Mouse (Mus musculus): ENCODE results near the gene Brat1.
A peak's percentile ranks its signal among the peaks of the same experiment; 100 is the strongest.
"Not testable (repeated sequence)": the region's sequence is repeated elsewhere in the genome, so short reads cannot be mapped to it uniquely, and the experiment has no call there.

Gene Brat1

DNA sequence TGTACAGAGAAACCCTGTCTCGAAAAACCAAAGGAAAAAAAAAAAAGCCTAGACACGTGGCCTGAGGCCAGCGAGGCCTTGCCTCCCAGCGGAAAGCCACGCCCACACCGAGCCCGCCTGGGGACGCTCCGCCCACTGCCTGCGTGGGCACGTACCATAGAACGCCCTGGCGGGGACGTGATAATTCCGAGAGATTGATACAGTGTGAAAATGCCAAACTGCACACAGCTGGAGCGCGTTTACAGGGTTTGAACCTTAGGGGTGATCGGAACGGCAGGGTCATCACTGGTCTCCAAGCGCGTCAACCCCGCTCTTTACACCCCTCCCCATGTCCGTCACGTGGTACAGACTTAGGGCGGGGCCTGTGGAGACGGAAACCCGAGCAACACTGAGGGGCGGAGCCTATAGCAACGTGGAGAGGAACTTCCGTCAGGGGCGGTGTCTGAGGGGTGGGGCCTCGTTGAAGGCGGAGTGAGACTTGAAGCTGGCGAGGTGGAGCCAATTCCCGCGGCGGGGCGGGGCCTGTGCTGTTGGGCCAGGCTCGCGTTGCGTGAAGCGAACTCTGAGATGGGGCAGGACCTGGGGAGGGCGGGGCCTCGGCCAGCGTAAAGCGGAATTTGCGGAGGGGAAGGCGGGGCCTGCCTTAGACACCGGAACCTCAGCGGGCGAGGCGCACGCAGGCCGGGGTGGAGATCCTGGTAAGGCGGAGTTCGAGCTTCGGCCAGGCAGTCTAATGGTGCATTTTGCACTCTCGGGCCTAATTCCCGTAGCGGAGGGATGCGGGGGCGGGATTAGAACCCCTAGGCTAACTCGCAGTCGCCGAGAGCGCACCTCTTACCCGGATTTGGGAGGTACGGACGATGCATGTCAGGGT is at the start of gene Brat1:
Gene Brat1 (plus strand): TSS at position 634 of the 874 bp plus-strand sequence.
- DNase-seq (ENCODE audit: low read depth, low spot score): peak; percentile 100

DNA sequence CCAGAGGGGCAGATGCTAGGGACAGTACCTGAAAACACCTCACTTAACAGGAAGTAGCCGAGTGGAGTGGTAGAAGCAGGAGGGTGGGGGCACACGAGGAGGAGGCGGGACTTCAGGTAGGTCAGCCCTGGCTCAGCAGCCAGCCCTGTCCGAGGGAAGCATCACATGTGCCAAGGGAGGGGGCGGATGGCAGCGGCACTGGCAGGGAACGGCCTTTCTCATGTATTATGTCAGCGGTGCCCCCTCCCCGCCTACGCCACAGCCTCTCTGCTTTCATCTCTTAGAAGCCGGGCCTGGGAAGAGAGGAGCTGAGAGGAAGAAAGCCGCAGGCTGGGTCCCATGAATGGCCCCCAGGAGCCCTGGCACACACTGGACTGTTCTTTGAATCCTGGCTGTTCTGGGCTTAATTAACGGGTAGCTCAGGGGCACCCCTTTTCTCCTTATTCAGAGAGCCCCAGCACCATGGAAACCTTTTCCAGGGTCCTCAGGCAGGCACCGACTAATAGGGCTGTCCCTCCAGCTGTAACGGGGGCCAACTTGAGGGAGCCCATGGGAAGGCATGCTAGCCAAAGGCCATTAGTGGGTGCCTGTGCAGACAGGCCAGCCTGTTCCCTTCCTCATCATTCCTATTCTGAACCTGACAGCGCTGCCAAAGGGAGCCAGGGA is 45.1 kb upstream of the Brat1 start:
- peak; percentile 50 for DNase-seq (ENCODE audit: low read depth, low spot score)

DNA sequence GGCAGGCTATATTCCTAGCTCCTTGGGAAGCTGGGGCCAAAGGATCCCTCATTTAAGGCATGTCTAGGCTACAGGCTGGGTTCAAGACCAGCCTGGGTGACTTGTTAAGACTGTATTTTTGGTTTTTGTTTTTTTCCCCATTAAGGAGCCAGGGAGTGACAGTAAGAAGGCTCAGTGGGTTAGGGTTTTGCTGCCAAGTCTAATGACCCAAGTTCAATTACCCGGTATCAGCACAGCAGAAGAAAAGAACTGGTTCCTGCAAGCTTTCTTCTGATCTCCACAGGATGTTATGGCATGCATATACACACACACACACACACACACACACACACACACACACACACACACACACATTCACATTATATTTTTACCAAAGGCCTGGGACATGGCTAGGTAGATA is 44.4 kb upstream of the Brat1 start:
- no peak for DNase-seq (ENCODE audit: low read depth, low spot score)

DNA sequence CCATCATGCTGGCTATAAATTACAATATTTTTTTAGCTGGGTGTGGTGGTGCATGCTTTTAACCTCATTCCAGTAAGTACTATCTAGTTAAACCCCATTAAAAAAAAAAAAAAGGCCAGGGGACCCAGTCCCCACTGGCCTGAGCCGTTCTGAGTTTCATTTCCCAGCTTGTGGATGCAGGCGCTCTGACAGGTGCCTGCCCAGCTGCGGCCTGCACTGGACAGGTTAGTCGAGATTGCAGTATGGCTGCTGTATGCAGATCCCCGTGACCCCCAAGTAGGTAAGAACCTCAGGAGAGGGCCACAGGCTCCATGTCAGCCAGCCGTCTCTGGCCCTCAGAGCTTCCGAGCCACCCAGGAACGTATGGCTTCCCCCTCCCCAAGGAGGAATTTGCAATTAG is 43.4 kb upstream of the Brat1 start:
- no peak for DNase-seq (ENCODE audit: low read depth, low spot score)

DNA sequence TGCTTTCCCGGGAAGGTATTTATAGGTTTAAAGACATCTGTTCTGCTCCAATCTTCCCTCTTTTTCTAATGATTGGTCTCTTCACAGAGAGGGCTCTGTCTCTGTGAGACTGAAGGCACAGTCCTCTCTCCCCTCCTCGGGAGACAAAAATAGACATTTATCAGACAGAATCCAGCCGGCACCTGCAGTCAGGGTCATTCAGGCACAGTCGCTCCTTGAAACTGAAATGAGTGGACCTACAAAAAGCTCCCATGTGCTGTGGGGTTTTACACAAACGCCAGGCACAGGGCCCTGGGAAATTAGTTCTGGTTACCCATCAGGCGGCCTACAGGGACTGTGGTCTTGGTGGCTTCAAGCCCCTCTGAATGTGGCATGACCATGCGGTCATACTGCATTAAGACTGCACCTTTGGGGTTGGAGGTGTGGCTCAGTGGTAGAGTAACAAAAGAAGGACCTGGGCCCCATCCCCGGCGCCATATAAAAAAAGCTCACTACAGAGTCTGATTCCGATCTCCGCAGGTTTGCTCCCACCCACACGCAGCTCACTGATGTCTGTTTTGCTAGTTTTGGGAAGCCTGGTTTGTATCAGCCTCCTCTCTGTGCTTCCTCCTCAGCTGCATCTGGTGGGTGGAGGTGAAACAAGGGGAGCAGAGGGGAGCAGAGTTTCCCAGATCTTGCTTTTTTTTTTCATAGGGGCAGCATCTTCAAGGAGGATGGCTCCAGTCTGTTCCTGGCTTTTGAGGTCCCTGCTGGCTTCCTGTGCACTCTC is 42.8 kb upstream of the Brat1 start:
- peak; percentile 73 for DNase-seq (ENCODE audit: low read depth, low spot score)

DNA sequence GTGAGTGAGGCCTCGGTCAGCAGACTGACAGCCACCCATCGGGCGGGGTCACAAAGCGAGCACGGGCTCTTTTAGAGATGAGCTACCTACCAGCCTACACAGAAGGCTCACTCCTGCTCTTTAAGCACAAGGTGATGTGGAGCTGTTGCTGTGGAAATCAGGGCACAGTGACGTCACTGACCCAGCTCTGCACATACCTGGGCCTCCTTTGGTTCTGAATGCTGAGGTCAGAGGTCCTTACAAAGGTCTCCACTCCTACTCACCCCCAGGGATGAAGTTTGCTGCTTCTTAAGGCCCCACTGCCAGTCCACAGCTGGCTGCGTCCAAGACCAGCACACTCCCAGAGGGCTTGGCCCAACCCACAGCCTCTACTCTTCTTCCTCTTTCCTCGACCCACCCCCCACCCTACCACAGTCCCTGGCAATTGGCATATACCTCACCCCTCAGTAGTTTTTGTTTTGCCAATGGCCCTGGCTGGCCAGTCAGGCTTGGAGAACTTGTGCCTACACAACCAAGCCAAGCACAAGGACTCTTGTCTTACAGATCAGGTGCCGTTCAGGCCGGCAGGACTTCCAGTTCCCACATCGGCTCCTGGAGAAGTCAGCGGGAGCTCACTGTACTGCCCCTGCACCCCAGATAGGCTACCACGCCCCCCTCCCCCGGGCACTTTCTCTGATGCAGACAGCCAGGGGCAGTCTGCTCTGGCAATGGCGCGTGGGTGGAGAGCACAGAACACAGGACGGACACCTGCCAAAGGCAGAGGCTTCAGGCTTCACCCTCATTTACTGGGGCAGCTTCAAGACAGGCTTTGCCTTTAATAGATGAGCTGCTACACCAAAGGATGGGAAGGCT is 41.8 kb upstream of the Brat1 start:
- DNase-seq (ENCODE audit: low read depth, low spot score): no peak

DNA sequence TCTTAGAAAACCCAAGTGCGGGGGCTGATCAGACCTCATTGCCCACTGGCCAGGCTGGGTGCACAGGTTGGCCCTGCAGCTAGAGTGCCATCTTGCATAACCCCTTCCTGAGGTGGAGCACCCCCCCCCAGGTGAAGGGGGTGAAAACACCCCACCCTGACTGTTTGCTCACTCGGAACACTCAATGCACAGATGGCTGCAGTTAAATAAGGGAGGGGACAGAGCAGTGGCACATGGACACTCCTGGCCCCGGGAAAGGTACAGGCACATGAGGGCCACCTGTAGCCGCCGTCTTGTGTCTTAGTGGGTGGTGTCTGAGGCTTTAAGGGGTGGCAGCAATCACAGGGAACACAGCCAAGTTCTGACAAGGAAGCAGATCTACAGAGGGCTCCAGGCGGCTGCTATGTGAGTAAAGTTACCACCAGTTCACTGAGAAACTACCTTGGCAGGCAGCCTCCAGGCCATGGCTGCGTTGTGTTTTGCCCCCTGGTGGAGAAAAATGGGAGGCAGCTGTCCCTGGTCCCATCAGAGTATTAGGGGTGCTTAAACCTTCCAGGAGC is 41.1 kb upstream of the Brat1 start:
- peak; percentile 42 for DNase-seq (ENCODE audit: low read depth, low spot score)

DNA sequence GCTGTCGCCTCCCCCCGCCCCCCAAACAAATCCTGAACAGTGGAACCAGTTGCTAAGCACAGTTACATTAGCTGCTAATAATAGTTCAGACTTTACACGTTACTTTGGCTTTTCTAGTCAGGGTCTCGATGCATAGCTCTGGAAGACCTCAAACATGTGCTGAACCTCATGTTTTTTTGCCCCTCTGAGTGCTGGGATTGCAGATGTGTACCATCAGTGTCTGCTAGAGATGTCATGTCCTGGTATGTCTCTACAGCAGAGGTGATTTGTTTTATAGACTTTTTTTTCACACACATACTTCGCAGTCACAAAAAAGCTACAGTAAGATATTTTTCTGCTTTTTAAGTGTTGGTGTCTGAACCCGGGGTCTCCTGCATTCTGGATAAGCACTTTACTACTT is 32.7 kb upstream of the Brat1 start:
- no peak for DNase-seq (ENCODE audit: low read depth, low spot score)

DNA sequence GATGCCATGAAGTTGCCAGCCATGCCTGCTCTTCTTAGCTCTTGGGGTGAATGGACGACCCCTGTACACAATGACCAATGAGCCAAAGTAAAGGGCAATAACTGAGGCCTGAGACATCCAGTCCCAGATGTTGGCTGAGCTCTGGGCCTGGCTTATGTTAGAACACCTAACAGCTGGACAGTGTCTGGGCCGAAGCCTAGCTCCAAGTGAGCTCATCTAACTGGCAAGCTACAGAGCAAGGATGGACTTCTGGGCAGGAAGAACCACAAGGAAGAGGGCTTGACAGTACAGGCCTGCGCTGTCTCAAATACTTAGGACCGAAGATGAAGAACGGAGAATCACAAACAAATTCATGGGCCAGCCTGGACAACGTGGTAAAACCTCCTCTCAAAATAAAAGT is 32.2 kb upstream of the Brat1 start:
- not testable (repeated sequence) for DNase-seq (ENCODE audit: low read depth, low spot score)

DNA sequence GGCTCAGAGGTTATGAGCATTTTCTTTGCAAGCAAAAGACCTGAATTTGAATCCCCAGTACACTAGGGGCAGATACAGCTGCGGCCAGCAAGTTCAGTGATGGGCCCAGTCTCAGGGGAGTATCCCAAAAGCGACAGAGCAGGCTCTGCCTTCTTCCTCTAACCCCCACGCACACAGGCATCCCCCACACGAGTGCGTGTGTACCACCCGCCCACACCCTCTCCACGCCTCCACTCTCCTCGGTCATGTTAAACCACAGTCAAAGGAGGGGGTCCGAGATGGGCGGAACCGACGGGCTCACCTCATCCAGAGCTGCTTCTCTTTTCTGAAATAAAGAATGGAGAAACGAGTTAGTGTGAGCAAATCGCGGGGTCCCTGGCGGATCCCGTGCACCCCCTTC is 30.8 kb upstream of the Brat1 start:
- DNase-seq (ENCODE audit: low read depth, low spot score): no peak

DNA sequence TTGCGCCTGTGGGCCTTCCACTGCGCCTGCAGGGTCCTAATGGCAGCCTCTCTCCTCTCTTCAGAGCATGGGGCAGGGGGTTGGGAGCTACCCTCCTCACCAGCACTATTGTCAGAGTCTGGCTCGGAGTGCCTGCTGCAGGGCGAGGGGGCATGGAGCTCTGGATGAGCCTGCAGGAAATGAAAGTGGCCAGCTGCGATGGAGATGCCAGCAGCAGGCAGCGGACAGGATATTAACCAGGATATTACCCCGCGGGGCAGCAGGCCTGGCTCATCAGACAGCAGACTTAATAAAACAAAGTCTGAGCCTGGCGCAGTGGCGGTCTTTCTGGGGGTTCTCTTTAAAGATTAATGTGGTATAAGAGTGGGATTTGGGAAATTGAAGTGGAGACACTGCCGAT is 29.7 kb upstream of the Brat1 start:
- no peak for DNase-seq (ENCODE audit: low read depth, low spot score)

DNA sequence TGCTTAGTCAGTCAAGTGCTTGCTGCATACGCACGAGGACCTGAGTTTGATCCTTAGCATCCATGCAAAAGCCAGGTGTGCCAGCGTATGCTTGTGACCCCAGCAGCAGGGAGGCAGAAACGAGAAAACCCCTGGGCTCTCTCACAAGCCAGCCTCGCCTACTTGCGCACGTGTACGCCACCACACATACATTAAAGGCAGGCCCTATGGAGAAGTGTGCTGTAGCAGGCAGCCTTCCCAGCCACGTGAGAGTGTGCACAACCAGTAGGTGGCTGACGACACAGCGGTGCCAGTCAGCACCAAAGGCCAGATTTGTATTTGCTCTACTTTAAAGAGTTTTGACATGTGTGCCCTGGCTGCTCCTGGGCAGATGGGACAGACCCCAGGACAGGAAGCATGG is 29.2 kb upstream of the Brat1 start:
- no peak for DNase-seq (ENCODE audit: low read depth, low spot score)

DNA sequence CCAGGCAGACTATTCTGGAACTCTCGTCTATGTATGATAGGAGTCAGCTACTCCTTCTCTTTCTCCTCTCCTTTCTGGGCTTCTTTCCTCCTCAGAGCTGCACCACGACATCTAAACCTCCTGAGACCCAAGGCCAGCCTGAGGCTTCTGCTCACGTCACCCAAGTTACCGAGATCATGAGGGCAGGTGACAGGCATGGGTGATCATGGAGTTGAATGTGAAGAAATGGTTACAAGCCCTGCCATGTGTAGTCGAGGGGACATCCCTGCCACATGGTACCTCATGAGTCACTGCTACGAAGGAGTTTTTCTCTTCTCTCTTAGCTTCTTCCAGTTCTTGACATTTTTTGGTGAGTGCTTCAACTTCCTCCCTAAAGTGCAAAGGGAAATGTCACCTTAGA is 27.7 kb upstream of the Brat1 start:
- DNase-seq (ENCODE audit: low read depth, low spot score): no peak

DNA sequence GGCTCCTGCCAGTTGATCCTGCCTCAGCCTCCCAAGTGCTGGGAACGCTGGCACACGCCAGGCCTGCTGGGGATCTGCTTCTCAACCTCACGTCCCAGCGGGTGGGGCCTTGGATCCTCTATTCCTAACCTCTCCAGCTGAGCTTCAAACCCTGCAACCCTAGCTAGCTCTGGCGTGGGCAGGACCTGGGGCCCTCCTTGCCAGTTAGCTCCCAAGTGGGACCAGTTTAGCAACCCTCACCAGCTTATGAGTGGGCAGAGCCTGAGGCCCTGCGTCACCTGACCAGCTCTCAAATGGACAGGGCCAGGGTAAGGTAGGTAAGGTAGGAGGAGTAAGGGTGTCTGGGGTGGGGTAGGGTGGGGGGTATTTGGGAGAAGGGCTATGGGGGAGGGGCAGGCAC is 24.8 kb upstream of the Brat1 start:
- DNase-seq (ENCODE audit: low read depth, low spot score): no peak

DNA sequence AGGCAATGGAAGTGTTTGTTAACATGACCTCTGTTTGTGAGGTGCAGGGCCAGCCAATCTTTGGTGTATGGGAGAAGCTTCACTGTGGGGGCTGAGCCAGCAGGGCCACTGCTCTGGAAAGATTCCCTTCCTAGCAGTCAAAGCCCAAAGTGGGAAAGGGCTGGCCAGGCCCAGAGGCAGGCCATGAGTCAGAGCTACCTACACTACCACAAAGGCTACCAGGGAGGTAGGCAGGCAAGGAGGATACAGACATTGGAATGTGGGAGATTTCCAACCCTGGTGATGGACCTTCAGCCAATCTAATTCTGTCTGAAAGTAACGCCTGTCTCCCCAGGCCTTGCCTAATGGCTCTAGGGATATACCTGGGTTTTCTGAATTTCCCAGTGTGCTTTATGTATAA is 23.9 kb upstream of the Brat1 start:
- no peak for DNase-seq (ENCODE audit: low read depth, low spot score)

DNA sequence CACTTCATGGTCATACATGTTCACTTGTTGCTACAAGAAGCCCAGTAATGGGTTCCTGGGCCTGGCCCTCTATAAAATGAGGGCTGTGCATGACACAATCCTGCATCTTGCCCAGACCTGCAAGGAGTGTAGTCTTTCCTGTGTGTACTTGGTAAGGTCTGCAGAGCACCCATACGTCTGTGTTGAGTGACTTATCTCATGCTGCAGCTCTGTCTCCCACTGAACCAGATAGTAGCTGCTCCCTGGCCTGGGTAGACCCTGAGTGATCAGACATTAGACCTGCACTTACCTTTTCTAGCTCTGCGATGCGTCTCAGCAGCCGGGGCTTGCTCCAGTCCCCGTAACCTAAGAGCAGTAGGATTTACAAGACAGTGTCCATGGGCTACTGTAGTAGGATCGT is 22.7 kb upstream of the Brat1 start:
- no peak for DNase-seq (ENCODE audit: low read depth, low spot score)

DNA sequence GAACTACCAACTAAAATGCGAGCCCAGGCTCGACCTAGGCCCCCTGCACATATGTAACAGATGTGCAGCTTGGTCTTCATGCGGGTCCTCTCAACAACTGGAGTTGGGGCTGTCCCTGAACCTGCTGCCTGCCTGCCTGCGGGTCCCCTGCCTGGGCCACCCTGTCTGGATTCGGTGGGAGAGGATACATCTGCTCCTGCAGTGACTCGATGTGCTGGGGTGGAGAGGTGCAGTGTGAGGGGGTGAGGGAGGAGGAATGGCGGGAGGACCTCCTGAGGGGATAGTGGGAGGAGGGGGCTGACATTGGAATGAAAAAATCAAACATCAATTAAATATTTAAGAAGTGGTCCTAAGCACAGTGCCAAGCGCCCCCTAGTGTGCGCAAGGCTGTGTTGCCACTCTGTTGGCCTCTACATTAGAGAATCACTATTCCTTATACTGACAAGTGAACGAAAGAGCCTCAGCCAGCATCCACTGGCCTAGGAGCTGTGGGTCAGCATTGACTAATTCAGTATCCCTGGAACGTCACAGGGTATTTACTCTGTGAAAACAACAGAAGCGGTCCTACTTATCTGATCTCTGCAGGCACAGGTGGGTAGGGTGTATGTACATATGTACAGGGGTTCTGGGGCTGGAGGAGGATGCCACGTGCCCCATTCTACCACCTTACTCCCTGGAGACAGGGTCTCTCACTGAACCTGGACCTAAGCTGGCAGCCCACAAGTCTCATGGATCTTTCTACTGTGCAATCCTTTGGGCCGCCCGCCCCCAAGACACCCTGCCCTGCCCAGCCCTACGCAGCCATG is 20.3 kb upstream of the Brat1 start:
- no peak for DNase-seq (ENCODE audit: low read depth, low spot score)

DNA sequence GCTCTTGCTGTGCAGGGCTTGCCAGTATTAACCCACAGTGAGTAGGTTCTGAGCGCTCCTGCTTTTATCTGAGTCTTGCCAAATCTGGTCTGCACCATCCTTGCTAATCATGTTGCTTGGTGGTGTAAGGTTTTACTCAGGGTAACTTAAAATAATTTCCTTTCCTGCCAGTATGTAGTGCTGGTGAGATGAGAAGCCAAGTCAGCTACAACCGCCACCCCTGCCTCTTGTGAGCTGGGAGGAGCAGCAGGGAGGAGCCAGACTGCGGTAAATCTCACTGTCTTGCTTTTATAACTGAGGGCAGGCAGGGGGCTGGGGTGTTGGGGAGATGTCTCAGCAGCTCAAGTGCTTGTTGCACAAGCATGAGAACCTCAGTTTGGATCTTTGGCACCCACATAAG is 16.4 kb upstream of the Brat1 start:
- peak; percentile 72 for DNase-seq (ENCODE audit: low read depth, low spot score)

DNA sequence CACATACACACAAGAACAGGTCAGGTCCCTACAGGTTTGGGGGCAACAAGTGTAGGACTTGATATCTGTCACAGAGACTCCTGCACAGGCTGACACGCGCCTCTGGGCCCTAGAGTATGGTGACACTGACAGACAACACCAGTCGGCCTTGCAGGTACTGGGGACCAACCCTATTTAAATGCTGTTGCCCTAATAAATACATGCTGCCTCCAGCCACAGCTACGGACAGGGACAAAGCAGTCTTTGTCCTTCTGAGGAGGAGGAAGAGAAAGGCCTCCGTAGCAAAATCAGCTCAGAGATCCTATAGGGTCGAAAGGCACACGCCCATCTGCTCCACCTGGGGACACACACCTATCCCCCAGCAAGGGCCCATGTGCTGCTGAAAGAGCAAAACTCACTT is 8.8 kb upstream of the Brat1 start:
- no peak for DNase-seq (ENCODE audit: low read depth, low spot score)

DNA sequence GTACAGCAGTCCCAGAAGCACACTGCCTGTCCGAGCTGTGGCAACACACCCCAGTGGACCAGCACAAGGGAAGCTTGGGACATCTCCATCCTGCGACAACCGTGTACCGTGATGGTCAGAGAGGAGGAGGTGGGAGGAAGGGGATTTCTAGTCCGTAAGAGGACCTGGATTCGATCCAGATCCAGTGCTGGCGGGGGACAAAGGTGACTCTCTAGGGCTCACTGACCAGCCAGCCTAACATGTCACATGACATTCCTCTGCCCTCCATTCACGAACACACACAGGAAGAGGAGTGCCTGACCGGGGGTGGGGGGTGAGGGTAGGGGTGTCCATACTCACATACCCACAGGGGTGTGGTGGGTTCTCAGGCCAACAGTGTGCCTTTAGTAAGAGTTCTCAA is 5.0 kb upstream of the Brat1 start:
- no peak for DNase-seq (ENCODE audit: low read depth, low spot score)
